Mouse (Mus musculus) megakaryocyte, embryonic 14.5 days (primary cell): Measurements from ENCODE around the gene Serinc1.

ENCODE experiments used
- FLI1 ChIP-seq: IDR thresholded peaks from 2 replicates; pipeline ENCODE4 v1.6.1; 2012; ENCODE audit warnings: low read length, inconsistent platforms, mixed read lengths
- GATA1 ChIP-seq: IDR thresholded peaks from 3 replicates; pipeline ENCODE4 v1.6.1; 2012; ENCODE audit warnings: mixed read lengths, low read length, inconsistent platforms, borderline replicate concordance

DNA sequence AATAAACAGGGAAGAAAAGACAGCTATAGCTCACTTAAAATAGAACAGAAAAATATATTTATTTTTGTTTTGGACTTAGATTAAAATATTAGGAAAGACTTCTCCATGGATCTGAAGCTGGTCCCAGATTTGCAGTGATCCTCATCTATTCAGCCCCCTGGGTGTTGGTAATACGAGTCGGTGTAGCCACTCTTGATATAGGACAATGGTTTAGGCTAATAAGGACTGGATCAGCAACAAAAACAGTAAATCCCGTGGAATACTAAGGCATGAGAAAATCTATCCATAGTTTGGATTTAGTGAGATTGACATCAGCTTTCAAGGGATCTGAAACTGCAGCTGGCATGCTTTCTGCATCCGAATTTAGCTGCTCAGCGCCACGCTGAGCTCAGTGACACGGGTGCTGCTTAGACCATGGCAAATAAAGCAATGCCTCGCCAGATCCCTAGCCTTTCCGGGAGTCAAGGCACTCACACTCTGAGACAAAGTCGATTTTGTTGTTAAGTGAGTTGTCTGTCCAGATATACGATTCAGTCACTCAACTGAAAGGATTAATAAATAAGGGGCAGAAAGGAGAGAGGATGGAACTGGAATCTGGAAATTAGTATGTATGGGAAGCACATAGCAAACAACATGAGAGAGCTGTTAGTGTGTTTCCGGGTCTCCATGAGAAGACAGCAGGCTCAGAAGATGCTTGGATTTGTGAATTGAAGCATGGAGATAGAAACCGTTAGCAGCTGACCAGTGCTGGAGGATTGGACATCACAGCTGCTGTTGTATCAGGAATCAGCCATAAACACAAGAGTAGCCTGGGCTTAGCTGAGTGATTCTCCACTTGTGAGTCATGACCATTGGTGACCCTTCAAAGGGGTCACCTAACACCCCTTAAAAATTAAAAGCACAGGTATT is 36.9 kb upstream of the Serinc1 start:
- no peak for TF ChIP-seq GATA1
- no peak for TF ChIP-seq FLI1
